Mouse (Mus musculus) CH12.LX (cell line): ENCODE data around the gene Daam1.

ENCODE experiments used
- CTCF ChIP-seq, 2 experiments: IDR thresholded peaks in 1 of 2; conservative IDR thresholded peaks in 1 of 2; 2 replicates each; pipeline ENCODE4 v1.5.1; 2011 to 2012; ENCODE audit warnings: low read depth in 2 of 2, low read length in 2 of 2, improper control_type of control experiment in 1 of 2, inconsistent platforms in 1 of 2, mild to moderate bottlenecking in 1 of 2, moderate library complexity in 1 of 2
- EP300 ChIP-seq: IDR thresholded peaks from 2 replicates; pipeline ENCODE4 v1.6.1; 2011; ENCODE audit warnings: low read length, improper control_type of control experiment

DNA sequence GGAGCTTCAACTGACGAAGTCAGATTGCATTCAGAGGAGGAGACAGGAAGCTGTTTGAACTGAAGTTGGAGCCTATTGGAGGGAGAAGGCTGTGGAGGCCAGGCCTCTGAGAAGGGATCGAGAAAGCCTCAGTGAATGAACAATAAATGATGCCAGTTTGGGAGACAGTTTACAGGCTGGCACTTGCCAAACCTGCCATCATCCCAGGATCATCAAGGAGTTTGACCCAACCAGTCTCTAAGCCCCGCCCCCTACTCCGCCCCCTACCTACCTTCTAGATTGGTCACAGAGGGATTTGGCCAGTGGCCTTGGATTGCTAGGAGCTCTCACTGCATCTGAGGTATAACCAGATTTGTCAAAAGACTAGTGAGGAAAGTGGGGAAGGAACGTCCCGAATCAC, 118.7 kb downstream of the Daam1 start:
- TF ChIP-seq EP300 (no peak), CTCF (conservative IDR thresholded peaks at IDR 0.05 in 1 of 2, IDR thresholded peaks at IDR 0.05 in 1 of 2; ENCODE audit: low read depth in 2 of 2, low read length in 2 of 2) (no peak)
